Mouse (Mus musculus): ENCODE results near the gene Ptprm. TPM values are rescaled to one million over a fixed set of nuclear protein-coding genes. Genes with fewer than 3 reads are reported as not detected.

Ptprm gene
- total RNA-seq, 2 experiments from 2014 or later: 0.19 to 0.60 TPM

GRCm38 (mm10) chr17:67102051-67102450 lies 252.2 kb downstream of the Ptprm start:
- ATAC-seq (replicated peaks; ENCODE audit: low FRiP score, poor library complexity, severe bottlenecking): no peak

GRCm38 (mm10) chr17:67090997-67091396 lies 263.3 kb downstream of the Ptprm start:
- no peak for ATAC-seq (replicated peaks; ENCODE audit: low FRiP score, poor library complexity, severe bottlenecking)

- ATAC-seq (replicated peaks; ENCODE audit: low FRiP score, poor library complexity, severe bottlenecking): no peak
Measured at GRCm38 (mm10) chr17:67090153-67090552, 264.1 kb downstream of the Ptprm start.

GRCm38 (mm10) chr17:67089611-67090010 lies 264.6 kb downstream of the Ptprm start:
- ATAC-seq (replicated peaks; ENCODE audit: low FRiP score, poor library complexity, severe bottlenecking): no peak

GRCm38 (mm10) chr17:67087585-67087984 lies 266.7 kb downstream of the Ptprm start:
- no peak for ATAC-seq (replicated peaks; ENCODE audit: low FRiP score, poor library complexity, severe bottlenecking)

GRCm38 (mm10) chr17:67086811-67087210 lies 267.4 kb downstream of the Ptprm start:
- ATAC-seq (replicated peaks; ENCODE audit: low FRiP score, poor library complexity, severe bottlenecking): no peak

- no peak for ATAC-seq (replicated peaks; ENCODE audit: low FRiP score, poor library complexity, severe bottlenecking)
Measured at GRCm38 (mm10) chr17:67084501-67084900, 269.8 kb downstream of the Ptprm start.

- no peak for ATAC-seq (replicated peaks; ENCODE audit: low FRiP score, poor library complexity, severe bottlenecking)
Measured at GRCm38 (mm10) chr17:67084093-67084492, 270.2 kb downstream of the Ptprm start.

GRCm38 (mm10) chr17:67079570-67079969 lies 274.7 kb downstream of the Ptprm start:
- ATAC-seq (replicated peaks; ENCODE audit: low FRiP score, poor library complexity, severe bottlenecking): no peak

- no peak for ATAC-seq (replicated peaks; ENCODE audit: low FRiP score, poor library complexity, severe bottlenecking)
Measured at GRCm38 (mm10) chr17:67073580-67073979, 280.7 kb downstream of the Ptprm start.

- no peak for ATAC-seq (replicated peaks; ENCODE audit: low FRiP score, poor library complexity, severe bottlenecking)
Measured at GRCm38 (mm10) chr17:67073139-67073538, 281.1 kb downstream of the Ptprm start.

- no peak for ATAC-seq (replicated peaks; ENCODE audit: low FRiP score, poor library complexity, severe bottlenecking)
Measured at GRCm38 (mm10) chr17:67071231-67072009, 282.8 kb downstream of the Ptprm start.

GRCm38 (mm10) chr17:67063611-67064010 lies 290.6 kb downstream of the Ptprm start:
- no peak for ATAC-seq (replicated peaks; ENCODE audit: low FRiP score, poor library complexity, severe bottlenecking)

- no peak for ATAC-seq (replicated peaks; ENCODE audit: low FRiP score, poor library complexity, severe bottlenecking)
Measured at GRCm38 (mm10) chr17:67055681-67056080, 298.6 kb downstream of the Ptprm start.

- ATAC-seq (replicated peaks; ENCODE audit: low FRiP score, poor library complexity, severe bottlenecking): no peak
Measured at GRCm38 (mm10) chr17:67054202-67054601, 300.1 kb downstream of the Ptprm start.

GRCm38 (mm10) chr17:67052624-67053314 lies 301.5 kb downstream of the Ptprm start:
- no peak for ATAC-seq (replicated peaks; ENCODE audit: low FRiP score, poor library complexity, severe bottlenecking)

GRCm38 (mm10) chr17:67047697-67048096 lies 306.6 kb downstream of the Ptprm start:
- ATAC-seq (replicated peaks; ENCODE audit: low FRiP score, poor library complexity, severe bottlenecking): no peak

GRCm38 (mm10) chr17:67038558-67038957 lies 315.7 kb downstream of the Ptprm start:
- no peak for ATAC-seq (replicated peaks; ENCODE audit: low FRiP score, poor library complexity, severe bottlenecking)

GRCm38 (mm10) chr17:67033547-67033946 lies 320.7 kb downstream of the Ptprm start:
- no peak for ATAC-seq (replicated peaks; ENCODE audit: low FRiP score, poor library complexity, severe bottlenecking)

GRCm38 (mm10) chr17:67032021-67032420 lies 322.2 kb downstream of the Ptprm start:
- ATAC-seq (replicated peaks; ENCODE audit: low FRiP score, poor library complexity, severe bottlenecking): no peak

GRCm38 (mm10) chr17:67031341-67031740 lies 322.9 kb downstream of the Ptprm start:
- ATAC-seq (replicated peaks; ENCODE audit: low FRiP score, poor library complexity, severe bottlenecking): no peak
